Mouse (Mus musculus) forebrain, embryonic 14.5 days (tissue): Measurements from ENCODE around the gene Tmem198. TPM values are rescaled to one million over a fixed set of nuclear protein-coding genes. Genes with fewer than 3 reads are reported as not detected.
A peak's percentile ranks its signal among the peaks of the same experiment; 100 is the strongest.

ENCODE experiments used
- ATAC-seq: fragments of 200-750 bp; cut with Nextera tagmentation; 2 replicates; pipeline ENCODE4 v1.8.0; 2017; ENCODE audit warnings: mild to moderate bottlenecking, moderate library complexity
- DNase-seq: peaks from one replicate; pipeline ENCODE4 v3.0.0-alpha.2; 2015; ENCODE audit warnings: low spot score
- H3K27ac ChIP-seq: fragments of 300-500 bp; sonication (generic); 2 replicates; pipeline ENCODE4 v1.5.1; 2014; ENCODE audit warnings: low read depth, mild to moderate bottlenecking, control low read depth, low read length, moderate library complexity
- H3K27me3 ChIP-seq: fragments of 300-500 bp; sonication (generic); replicated peaks from 2 replicates; pipeline ENCODE4 v1.6.1; 2014; ENCODE audit warnings: low read length, control low read depth, mixed read lengths; ENCODE audit not compliant: control insufficient read depth, insufficient read depth
- H3K36me3 ChIP-seq: fragments of 300-500 bp; sonication (generic); 2 replicates; pipeline ENCODE4 v1.6.1; 2014; ENCODE audit warnings: low read length, control low read depth; ENCODE audit not compliant: control insufficient read depth, insufficient read depth
- H3K4me1 ChIP-seq: fragments of 300-500 bp; sonication (generic); 2 replicates; pipeline ENCODE4 v1.6.1; 2014; ENCODE audit warnings: antibody characterized with exemption, low read length, control low read depth; ENCODE audit not compliant: control insufficient read depth, insufficient read depth
- H3K4me2 ChIP-seq: fragments of 300-500 bp; sonication (generic); 2 replicates; pipeline ENCODE4 v1.6.1; 2014; ENCODE audit warnings: mild to moderate bottlenecking, control low read depth, low read length
- H3K4me3 ChIP-seq: fragments of 300-500 bp; sonication (generic); 2 replicates; pipeline ENCODE4 v1.5.1; 2014; ENCODE audit warnings: low read depth, low read length, control low read depth
- H3K9ac ChIP-seq: fragments of 300-500 bp; sonication (generic); 2 replicates; pipeline ENCODE4 v1.6.1; 2014; ENCODE audit warnings: mild to moderate bottlenecking, low read length, control low read depth, moderate library complexity
- H3K9me3 ChIP-seq: fragments of 300-500 bp; sonication (generic); replicated peaks from 2 replicates; pipeline ENCODE4 v1.6.1; 2016; ENCODE audit warnings: low read length, control low read depth, mixed read lengths; ENCODE audit not compliant: control insufficient read depth
- WGBS: fragments of 180-500 bp; shearing (Covaris S2); extraction: QIAGEN DNeasy Blood & Tissue Kit; methylation state at CpG from one replicate; pipeline ENCODE4 v1.1.7; 2014; 5-methylcytosine and 5-hydroxymethylcytosine counted together
- polyA plus RNA-seq: library from polyadenylated mRNA; unstranded; fragments of >200 nt; fragmentation: Nextera tagmentation; extraction: Ambion mirVana; gene quantifications from 2 replicates; pipeline ENCODE4 v1.2.1, GENCODE M21; 2014

The Tmem198 gene
- polyA plus RNA-seq, 1 experiment from 2014 or later: 41.3 TPM

DNA sequence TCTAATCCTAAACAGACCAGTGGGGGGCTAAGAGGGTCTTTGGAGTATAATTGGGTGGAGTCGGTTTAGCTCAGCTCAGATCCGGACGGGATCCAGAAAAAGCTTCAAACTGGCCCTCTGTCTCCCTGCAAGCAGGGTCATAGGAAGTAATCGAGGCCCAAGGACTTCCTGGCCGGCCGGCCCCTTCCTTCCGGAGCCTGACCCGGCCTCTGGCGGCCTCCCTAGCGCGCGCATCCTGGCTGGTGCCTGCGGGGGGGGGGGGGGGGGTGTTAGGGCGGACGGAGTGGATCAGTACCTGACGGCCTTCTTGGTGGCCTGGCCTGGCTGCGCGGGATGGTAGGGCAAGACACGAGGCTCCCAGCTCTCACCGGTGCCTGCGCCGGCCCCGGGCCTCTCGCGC lies 835 bp upstream of the Tmem198 start:
- DNase-seq (peak; percentile 33), ATAC-seq (no peak)
- under 1% methylated on average over 24 of the region's 25 CpGs for WGBS
- peaks cover 48% of the 10 kb centered on the region for H3K36me3 ChIP-seq
- peak overlapping the region; percentile 85 for H3K4me3 ChIP-seq
- peaks cover 30% of the 10 kb centered on the region for H3K4me1 ChIP-seq
- H3K4me2 ChIP-seq: peak overlapping the region; percentile 89
- peak overlapping the region; percentile 86 for H3K9ac ChIP-seq
- H3K27ac ChIP-seq: peak overlapping the region; percentile 80
- no peaks in the 10 kb centered on the region for H3K9me3 ChIP-seq
- no peaks in the 10 kb centered on the region; the same call in 1 of the 2 replicates for H3K27me3 ChIP-seq

DNA sequence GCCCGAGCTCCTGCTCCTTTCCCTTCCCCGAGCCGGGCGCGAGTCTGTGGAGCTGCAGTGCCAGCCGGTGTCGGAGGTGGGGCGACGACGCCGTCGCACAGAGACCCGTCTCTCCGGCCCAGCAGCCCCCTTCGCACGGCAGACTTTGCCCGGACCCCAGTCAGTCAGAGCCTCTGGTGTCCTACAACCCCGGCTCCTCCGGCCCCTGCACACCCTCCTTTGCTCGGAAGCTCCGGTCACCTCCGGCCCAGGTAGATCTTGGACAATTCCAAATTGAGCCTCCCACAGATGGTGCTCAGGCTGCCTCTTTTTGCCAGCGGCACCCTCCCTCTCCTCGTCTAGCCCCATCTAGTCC lies 280 bp downstream of the Tmem198 start:
- Histone ChIP-seq H3K27ac (peak overlapping the region; percentile 80; the same call in 1 of the 2 replicates), H3K4me2 (peak overlapping the region; percentile 89), H3K27me3 (no peaks in the 10 kb centered on the region; the same call in 1 of the 2 replicates), H3K4me3 (peak overlapping the region; percentile 85), H3K9ac (peak overlapping the region; percentile 86), H3K9me3 (no peaks in the 10 kb centered on the region), H3K4me1 (peaks cover 30% of the 10 kb centered on the region), H3K36me3 (peaks cover 47% of the 10 kb centered on the region)
- 0% methylated on average over 24 of the region's 24 CpGs for WGBS
- ATAC-seq (no peak), DNase-seq (peak; percentile 39)

DNA sequence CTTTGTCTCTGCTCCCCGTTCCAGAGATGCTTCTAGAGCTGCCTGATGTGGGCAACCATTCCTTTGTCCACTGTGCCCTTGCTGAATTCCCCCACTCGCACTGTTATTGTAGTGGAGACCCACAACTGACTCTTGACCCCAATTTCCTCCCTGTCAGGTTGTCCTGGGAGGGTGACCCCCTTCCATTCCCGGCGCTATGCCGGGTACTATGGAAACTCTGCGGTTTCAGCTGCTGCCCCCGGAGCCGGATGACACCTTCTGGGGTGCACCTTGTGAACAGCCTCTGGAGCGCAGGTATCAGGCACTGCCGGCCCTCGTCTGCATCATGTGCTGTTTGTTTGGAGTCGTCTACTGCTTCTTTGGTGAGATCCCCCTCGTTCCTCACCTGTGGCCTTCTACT lies 704 bp downstream of the Tmem198 start:
- peak overlapping the region; percentile 86 for H3K9ac ChIP-seq
- H3K36me3 ChIP-seq: peaks cover 47% of the 10 kb centered on the region
- 14% methylated on average over 13 of the region's 13 CpGs for WGBS
- H3K27me3 ChIP-seq: peaks cover 3% of the 10 kb centered on the region; the same call in 1 of the 2 replicates
- H3K27ac ChIP-seq: peak overlapping the region; percentile 80; the same call in 1 of the 2 replicates
- H3K9me3 ChIP-seq: no peaks in the 10 kb centered on the region
- H3K4me2 ChIP-seq: peak overlapping the region; percentile 89
- peak overlapping the region; percentile 85 for H3K4me3 ChIP-seq
- DNase-seq: no peak
- ATAC-seq: no peak
- H3K4me1 ChIP-seq: peaks cover 30% of the 10 kb centered on the region

DNA sequence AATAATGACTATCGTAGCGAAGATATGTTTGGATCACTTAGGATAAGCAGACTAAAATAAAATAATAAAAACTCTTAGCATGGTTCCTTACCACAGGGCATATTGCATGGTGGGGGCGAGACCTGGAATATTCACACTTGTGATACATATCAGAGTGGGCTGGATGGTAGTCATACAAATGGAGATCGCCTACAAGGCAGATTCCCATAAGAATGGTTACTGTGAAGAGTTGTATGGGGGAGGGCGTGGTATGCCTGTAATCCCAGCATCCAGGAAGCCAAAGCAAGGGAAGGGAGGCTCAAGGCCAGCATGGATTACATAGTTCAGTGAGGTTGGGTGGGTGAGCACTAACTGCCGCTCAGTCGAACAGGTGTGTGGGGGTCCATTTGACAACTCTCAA lies 1.4 kb downstream of the Tmem198 start:
- no peak for ATAC-seq
- no peaks in the 10 kb centered on the region for H3K9me3 ChIP-seq
- H3K9ac ChIP-seq: peak overlapping the region; percentile 86; the same call in 1 of the 2 replicates
- H3K27me3 ChIP-seq: peaks cover 8% of the 10 kb centered on the region
- H3K36me3 ChIP-seq: peaks cover 47% of the 10 kb centered on the region
- no peak overlapping the region for H3K27ac ChIP-seq
- H3K4me2 ChIP-seq: peak overlapping the region; percentile 89
- 88% methylated on average over 7 of the region's 7 CpGs for WGBS
- H3K4me1 ChIP-seq: peaks cover 30% of the 10 kb centered on the region
- DNase-seq: no peak
- peak overlapping the region; percentile 85 for H3K4me3 ChIP-seq

DNA sequence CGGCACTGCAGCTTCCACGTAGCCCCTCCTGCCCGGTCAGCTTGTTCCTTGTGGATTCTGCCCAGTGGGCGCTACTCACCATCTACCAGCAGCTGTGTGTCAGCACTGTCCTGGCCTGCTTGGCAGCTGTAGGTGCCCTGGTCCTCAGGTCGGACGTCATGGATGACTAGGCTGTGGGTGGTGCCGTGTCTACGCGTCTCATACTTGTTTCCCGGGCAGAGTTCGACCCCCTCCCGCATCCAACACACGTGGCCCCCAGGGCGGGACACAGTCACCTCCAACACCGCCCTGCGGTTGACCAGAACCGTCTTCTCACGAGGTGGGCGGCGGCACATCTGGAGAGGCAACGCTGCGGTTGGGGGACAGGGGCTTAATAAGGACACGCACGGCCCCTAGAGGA lies 7.2 kb downstream of the Tmem198 start:
- H3K36me3 ChIP-seq: peaks cover 32% of the 10 kb centered on the region
- no peak for ATAC-seq
- H3K4me3 ChIP-seq: peak overlapping the region; percentile 41; the same call in 1 of the 2 replicates
- H3K9ac ChIP-seq: no peak overlapping the region
- H3K27ac ChIP-seq: no peak overlapping the region
- peaks cover 3% of the 10 kb centered on the region; the same call in 1 of the 2 replicates for H3K4me1 ChIP-seq
- no peaks in the 10 kb centered on the region for H3K9me3 ChIP-seq
- peaks cover 33% of the 10 kb centered on the region for H3K27me3 ChIP-seq
- WGBS: 5% methylated on average over 24 of the region's 24 CpGs
- DNase-seq: no peak
- H3K4me2 ChIP-seq: peak overlapping the region; percentile 87

DNA sequence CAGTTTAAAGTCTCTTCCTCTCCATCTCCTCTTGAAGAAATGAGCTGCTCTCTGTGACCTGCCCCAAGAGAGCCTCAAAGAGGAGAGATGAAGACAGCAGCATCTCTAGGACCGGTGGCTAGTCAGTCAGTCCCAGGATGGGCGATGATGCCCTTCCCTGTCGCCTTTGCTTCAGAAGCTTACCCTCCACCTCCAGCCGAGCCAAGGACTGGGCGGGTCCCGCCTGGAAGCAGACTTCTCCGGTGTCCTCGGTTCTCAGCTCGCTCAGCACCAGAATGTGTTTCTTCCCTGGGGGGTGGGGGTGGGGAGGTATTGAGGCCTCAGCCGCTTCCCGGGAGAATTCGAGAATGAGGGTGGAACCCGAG lies 7.7 kb downstream of the Tmem198 start:
- DNase-seq: no peak
- WGBS: 0% methylated on average over 13 of the region's 13 CpGs
- peaks cover 33% of the 10 kb centered on the region for H3K27me3 ChIP-seq

DNA sequence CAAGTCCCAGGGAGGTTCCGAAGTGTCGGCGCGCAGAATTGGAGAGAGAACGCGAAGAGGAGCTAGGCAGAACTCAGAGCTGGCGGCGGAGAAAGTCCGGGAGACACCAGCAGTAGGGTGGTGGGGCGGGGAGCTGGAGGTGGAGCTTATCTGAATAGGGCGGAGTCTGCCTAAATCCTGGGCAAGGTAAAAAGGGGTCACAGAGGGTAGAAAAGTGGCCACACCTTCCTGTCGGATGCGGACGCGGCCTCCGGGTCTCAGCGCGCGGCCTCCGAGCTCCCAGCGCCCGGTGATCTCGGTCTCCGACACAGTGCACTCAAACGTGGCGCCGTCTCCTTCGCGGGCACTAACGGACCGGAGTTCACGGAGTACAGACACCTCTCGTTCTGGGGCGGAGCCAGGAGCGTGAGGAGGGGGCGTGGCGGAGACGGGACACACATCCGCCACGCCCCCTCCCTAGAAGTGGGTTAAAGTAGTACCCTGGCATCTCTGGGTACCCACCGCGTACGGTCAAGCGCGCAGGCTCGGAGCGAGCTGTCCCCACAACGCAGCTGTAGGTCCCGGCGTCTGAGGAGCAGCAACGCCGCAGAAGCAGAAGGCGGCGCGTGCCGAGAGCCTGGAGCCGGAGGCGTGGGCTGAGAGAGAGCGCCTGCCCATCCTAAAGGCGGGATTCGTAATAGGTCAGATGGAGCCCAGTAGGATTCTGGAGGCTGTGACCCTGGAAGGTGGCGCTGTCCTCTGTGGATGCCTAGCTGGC lies 8.3 kb downstream of the Tmem198 start:
- peak; percentile 78 for DNase-seq
- no peaks in the 10 kb centered on the region for H3K9me3 ChIP-seq
- H3K36me3 ChIP-seq: peaks cover 29% of the 10 kb centered on the region
- H3K4me3 ChIP-seq: peak overlapping the region; percentile 41
- no peak overlapping the region for H3K27ac ChIP-seq
- H3K4me2 ChIP-seq: peak overlapping the region; percentile 87
- WGBS: under 1% methylated on average over 61 of the region's 62 CpGs
- H3K9ac ChIP-seq: peak overlapping the region; percentile 55
- peak; percentile 72 for ATAC-seq
- peaks cover 3% of the 10 kb centered on the region; the same call in 1 of the 2 replicates for H3K4me1 ChIP-seq
- peaks cover 33% of the 10 kb centered on the region for H3K27me3 ChIP-seq

More for the DNA sequence above, 7.7 kb downstream of the Tmem198 start:
- Histone ChIP-seq H3K9ac (peak overlapping the region; percentile 55), H3K36me3 (peaks cover 32% of the 10 kb centered on the region), H3K4me2 (peak overlapping the region; percentile 87), H3K9me3 (no peaks in the 10 kb centered on the region), H3K4me1 (peaks cover 3% of the 10 kb centered on the region; the same call in 1 of the 2 replicates), H3K27ac (no peak overlapping the region), H3K4me3 (peak overlapping the region; percentile 41)
- ATAC-seq: peak; percentile 14

DNA sequence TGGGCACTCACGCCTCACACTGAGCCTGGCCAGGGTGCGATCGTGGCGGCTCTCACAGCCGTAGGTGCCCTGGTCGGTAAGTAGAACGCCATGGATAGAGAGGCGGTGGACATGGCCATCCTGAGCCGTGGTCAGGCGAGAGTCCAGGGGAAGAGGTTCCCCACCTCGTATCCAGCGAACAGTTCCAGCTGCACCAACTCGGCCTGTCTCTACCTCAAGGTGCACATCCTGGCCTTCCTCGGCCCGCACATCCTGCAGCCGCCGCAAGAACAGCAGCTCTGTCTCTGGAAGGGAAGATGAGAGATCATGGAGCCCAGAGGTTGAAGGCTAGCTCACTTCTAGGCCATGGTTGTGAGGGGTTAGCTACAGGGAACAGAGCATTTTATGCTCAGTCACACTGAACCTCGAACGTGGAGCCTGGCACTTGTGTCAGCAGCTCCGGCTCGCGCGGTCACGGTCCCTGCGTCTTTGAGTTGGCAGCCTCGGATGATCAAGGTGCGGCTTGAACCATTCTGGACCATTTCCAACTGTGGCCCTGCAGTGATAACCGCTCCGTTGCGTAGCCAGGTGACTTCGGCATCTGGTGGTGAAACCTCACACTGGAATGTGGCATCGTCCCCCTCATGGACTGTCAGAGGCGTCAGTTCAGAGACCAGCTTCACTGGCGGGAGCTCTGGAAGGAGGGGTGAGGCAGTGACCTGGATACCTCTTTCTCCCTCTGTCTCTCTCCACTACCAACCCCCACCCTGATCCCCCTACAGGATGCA lies 11.6 kb downstream of the Tmem198 start:
- no peak overlapping the region for H3K4me3 ChIP-seq
- no peaks in the 10 kb centered on the region for H3K36me3 ChIP-seq
- H3K27ac ChIP-seq: no peak overlapping the region
- peaks cover 23% of the 10 kb centered on the region for H3K27me3 ChIP-seq
- no peak for ATAC-seq
- peaks cover 3% of the 10 kb centered on the region; the same call in 1 of the 2 replicates for H3K4me1 ChIP-seq
- 86% methylated on average over 34 of the region's 34 CpGs for WGBS
- no peak for DNase-seq
- no peak overlapping the region for H3K9ac ChIP-seq
- no peaks in the 10 kb centered on the region for H3K9me3 ChIP-seq
- no peak overlapping the region for H3K4me2 ChIP-seq
